Mouse (Mus musculus) heart, embryonic 16.5 days (tissue): ENCODE measurements at regions not wholly inside any gene's neighbourhood (a gene's known extent, or its start where the extent isn't known, plus 50 kb on each side); places are given as distances from the start of the nearest gene placed in this dataset.

Experiments
- ATAC-seq: fragments of 200-750 bp; cut with Nextera tagmentation; replicated peaks from 2 replicates; pipeline ENCODE4 v1.8.0; 2017; ENCODE audit warnings: moderate number of reproducible peaks; ENCODE audit not compliant: insufficient read depth, low FRiP score; ENCODE audit errors: extremely low read depth
- H3K27ac ChIP-seq: fragments of 300-500 bp; sonication (generic); 2 replicates; pipeline ENCODE4 v1.5.1; 2014; ENCODE audit warnings: mild to moderate bottlenecking, low read length, control low read depth, moderate library complexity
- H3K27me3 ChIP-seq: fragments of 300-500 bp; sonication (generic); 2 replicates; pipeline ENCODE4 v1.6.1; 2014; ENCODE audit warnings: low read length, mixed read lengths; ENCODE audit not compliant: control insufficient read depth, insufficient read depth
- H3K36me3 ChIP-seq: fragments of 300-500 bp; sonication (generic); 2 replicates; pipeline ENCODE4 v1.6.1; 2014; ENCODE audit not compliant: control insufficient read depth, insufficient read depth
- H3K4me1 ChIP-seq: fragments of 300-500 bp; sonication (generic); 2 replicates; pipeline ENCODE4 v1.6.1; 2014; ENCODE audit warnings: low read length, mixed read lengths; ENCODE audit not compliant: control insufficient read depth, insufficient read depth
- H3K4me2 ChIP-seq: fragments of 300-500 bp; sonication (generic); 2 replicates; pipeline ENCODE4 v1.6.1; 2014; ENCODE audit warnings: low read depth, mild to moderate bottlenecking, control low read depth, low read length
- H3K4me3 ChIP-seq: fragments of 300-500 bp; sonication (generic); 2 replicates; pipeline ENCODE4 v1.5.1; 2014; ENCODE audit warnings: mild to moderate bottlenecking, control low read depth, low read length
- H3K9ac ChIP-seq: fragments of 300-500 bp; sonication (generic); 2 replicates; pipeline ENCODE4 v1.6.1; 2014; ENCODE audit warnings: low read length, control low read depth
- H3K9me3 ChIP-seq: fragments of 300-500 bp; sonication (generic); replicated peaks from 2 replicates; pipeline ENCODE4 v1.6.1; 2016; ENCODE audit warnings: low read length; ENCODE audit not compliant: control insufficient read depth
- WGBS: fragments of 180-500 bp; shearing (Covaris S2); extraction: QIAGEN DNeasy Blood & Tissue Kit; methylation state at CpG from one replicate; pipeline ENCODE4 v1.1.7; 2014; 5-methylcytosine and 5-hydroxymethylcytosine counted together

DNA sequence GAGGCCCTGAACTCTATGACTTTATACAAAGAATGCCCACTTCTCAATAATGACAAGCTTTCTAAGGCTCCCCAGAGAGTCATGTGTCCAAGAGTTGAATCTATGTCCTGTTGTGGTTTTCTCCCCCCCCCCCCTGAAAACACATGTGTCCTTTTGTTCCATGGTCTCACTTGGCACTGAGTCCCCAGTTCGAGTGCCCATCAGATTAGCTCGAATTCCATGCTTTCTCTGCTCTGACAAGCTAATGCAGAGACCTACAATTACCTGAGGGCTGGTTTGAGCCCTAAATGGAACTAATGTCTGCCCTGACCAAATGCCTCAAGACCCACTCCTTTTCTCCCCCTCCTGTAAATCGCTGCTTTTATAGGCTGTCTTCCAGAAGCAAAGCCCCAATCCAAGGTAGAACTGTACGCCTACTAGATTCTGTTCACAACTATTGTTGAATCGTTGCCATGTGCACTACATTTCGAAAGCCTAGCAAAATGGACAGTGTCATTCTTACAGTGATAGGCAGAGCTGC, 392.0 kb downstream of the Wdr11 start:
- no peaks in the 10 kb centered on the region for H3K36me3 ChIP-seq
- H3K4me1 ChIP-seq: peaks cover 40% of the 10 kb centered on the region
- WGBS: 64% methylated on average over 6 of the region's 6 CpGs
- no peak overlapping the region for H3K9ac ChIP-seq
- H3K27me3 ChIP-seq: no peaks in the 10 kb centered on the region
- no peak overlapping the region for H3K4me3 ChIP-seq
- no peaks in the 10 kb centered on the region for H3K9me3 ChIP-seq
- no peak for ATAC-seq
- no peak overlapping the region for H3K4me2 ChIP-seq
- peak overlapping the region; percentile 68 for H3K27ac ChIP-seq

DNA sequence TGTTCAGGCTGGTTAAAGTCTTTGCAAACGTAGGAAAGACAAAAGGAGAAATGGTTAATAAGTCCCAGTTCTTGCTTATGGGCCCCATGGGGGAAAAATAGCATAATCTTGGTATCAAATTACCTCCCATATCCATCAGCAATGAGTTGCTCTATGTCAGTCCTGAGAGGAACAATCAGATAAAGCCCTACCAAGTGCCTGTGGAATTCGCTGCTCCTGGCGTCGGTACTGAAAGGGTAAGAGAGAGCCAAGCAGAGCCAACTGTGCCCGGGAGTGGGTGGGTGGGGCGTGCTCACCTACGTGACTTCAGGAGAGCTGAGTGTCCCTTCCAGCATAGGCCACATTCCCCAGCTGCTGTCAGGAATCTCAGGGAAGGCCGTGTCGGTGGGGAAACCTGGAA, 392.7 kb downstream of the Wdr11 start:
- no peak overlapping the region for H3K4me3 ChIP-seq
- H3K9me3 ChIP-seq: no peaks in the 10 kb centered on the region
- H3K4me1 ChIP-seq: peaks cover 39% of the 10 kb centered on the region
- H3K36me3 ChIP-seq: no peaks in the 10 kb centered on the region
- 33% methylated on average over 9 of the region's 9 CpGs for WGBS
- H3K9ac ChIP-seq: no peak overlapping the region
- no peaks in the 10 kb centered on the region for H3K27me3 ChIP-seq
- peak overlapping the region; percentile 68 for H3K27ac ChIP-seq
- peak; percentile 80 for ATAC-seq
- peak overlapping the region; percentile 9 for H3K4me2 ChIP-seq

DNA sequence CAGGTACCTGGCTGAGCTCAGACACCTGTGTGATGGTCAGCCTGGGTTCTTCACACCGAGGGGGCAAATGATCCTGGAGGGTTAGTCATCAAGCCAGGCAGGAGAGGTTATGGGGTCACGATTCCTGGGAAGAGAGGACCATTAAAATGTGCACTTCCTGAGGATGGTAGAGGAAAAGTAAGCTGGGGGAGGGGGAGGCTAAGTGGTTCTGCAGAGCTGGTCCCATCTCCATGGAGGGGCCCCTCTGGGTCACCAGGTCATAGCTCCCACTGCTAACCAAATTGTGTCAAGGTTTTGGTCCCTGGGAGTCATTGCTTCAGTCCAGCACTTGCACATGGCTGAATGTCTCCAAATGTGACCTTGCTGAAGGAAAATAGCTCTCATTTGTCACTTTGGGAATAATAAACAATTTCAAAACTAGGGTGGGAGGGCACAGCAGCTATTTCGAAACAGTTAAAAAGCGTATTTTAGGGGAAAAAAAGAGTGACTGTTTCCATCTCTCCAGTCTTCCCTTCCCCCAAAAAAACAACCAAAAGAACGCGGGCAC, 395.5 kb downstream of the Wdr11 start:
- peaks cover 39% of the 10 kb centered on the region for H3K4me1 ChIP-seq
- no peaks in the 10 kb centered on the region for H3K27me3 ChIP-seq
- no peak overlapping the region for H3K9ac ChIP-seq
- no peak overlapping the region for H3K27ac ChIP-seq
- no peaks in the 10 kb centered on the region for H3K9me3 ChIP-seq
- H3K4me2 ChIP-seq: no peak overlapping the region
- H3K36me3 ChIP-seq: no peaks in the 10 kb centered on the region
- WGBS: 57% methylated on average over 6 of the region's 6 CpGs
- no peak for ATAC-seq
- no peak overlapping the region for H3K4me3 ChIP-seq

DNA sequence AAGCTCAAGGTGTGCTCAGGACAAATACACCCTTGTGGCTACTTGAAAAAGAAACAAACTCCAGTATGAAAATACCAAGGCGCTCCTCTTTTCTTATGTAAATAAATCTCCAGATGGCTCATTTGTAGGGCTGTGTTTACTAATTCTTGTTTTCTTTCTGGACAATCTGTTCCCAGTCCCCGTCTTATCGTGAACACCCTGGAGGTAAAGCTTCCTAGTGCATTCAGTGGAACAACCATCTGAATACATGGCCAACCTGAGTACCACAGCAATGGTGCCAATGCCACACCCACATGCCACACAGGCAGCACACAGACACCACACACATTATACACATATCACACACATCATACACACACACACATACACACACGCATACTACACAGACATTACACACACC, 396.1 kb downstream of the Wdr11 start:
- no peak overlapping the region for H3K9ac ChIP-seq
- H3K4me1 ChIP-seq: peaks cover 35% of the 10 kb centered on the region
- H3K27ac ChIP-seq: no peak overlapping the region
- no peaks in the 10 kb centered on the region for H3K36me3 ChIP-seq
- no peak overlapping the region for H3K4me3 ChIP-seq
- no peak for ATAC-seq
- no peaks in the 10 kb centered on the region for H3K27me3 ChIP-seq
- WGBS: 78% methylated on average over 4 of the region's 4 CpGs
- no peak overlapping the region for H3K4me2 ChIP-seq
- H3K9me3 ChIP-seq: no peaks in the 10 kb centered on the region

DNA sequence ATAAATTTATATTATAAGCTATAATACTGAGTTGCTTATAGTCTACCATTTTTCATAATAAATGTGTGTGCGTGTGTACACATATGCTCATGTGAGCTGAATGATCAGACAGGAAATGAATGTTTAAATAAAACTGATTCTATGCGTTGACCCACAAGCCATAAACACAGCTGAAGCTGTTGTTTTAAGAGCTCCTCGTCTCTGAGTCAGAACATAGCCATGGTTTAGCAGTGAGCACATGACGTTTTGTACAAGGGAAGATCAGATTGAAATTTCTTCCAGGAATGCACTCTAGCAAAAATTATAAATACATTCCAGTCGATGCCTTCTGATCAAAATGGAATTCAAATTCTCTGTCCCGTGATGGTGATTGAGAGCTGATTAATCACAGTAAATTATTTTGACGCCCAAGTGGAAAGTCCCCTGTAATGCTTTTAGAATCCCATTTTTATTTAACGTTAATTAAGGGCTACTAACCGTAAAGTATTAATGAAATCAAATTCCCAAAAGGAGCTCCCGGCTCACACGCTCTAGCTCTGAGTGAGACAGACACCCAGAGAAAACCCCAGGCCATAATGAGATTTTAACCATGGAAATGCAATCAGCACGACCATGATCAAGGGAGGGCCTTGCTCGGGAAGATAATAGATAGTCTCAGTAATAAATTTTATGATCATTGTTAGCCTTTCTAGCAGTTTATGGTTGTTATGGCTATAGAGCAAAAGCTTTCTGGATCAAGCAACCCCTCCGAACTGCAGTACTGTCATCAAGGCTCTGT, 402.0 kb downstream of the Wdr11 start:
- H3K27ac ChIP-seq: no peak overlapping the region
- WGBS: 78% methylated on average over 14 of the region's 14 CpGs
- H3K36me3 ChIP-seq: no peaks in the 10 kb centered on the region
- H3K4me3 ChIP-seq: no peak overlapping the region
- no peaks in the 10 kb centered on the region for H3K9me3 ChIP-seq
- no peaks in the 10 kb centered on the region for H3K27me3 ChIP-seq
- no peak overlapping the region for H3K4me2 ChIP-seq
- ATAC-seq: no peak
- no peak overlapping the region for H3K9ac ChIP-seq
- H3K4me1 ChIP-seq: no peaks in the 10 kb centered on the region

DNA sequence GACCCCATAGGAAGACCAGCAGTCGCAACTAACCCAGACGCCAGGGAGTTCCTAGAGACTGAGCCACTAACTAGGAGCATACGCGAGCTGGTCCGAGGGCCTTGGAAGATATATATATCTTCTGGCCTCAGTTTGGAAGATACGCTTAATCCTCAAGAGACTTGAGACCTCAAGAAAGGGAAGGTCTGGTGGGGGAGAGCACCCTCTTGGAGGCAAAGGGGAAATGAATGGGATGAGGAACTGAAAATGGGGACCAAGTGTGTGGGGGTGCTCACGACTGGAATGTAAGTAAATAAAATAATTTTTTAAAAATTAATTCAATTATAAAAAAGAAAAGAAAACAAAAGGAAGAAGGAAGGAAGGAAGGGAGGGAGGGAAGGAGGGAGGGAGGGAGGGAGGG, 403.9 kb downstream of the Wdr11 start:
- H3K4me1 ChIP-seq: no peaks in the 10 kb centered on the region; the same call in 1 of the 2 replicates
- H3K4me3 ChIP-seq: no peak overlapping the region

DNA sequence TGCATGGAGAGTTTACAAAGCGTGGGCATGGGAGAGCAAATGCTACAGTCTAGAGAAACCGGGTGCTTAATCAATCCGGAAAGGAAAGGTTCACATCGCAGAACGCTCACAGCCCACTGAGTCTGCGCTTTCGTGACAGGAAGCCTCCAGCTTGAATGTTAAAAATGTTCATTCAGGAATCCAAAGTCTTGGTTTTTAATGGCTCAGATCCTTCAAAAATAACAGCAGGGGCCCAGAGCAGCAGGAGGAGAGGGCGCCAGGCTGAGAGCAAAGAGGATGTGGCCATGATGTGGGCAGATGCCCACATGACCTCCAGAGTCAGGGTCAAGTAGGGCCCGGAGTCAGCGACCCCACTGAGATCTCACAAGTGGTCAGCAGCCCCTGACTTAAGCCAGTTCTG, 409.4 kb downstream of the Wdr11 start:
- no peak overlapping the region for H3K9ac ChIP-seq
- WGBS: 48% methylated on average over 10 of the region's 10 CpGs
- H3K36me3 ChIP-seq: no peaks in the 10 kb centered on the region
- peak overlapping the region; percentile 6; the same call in 1 of the 2 replicates for H3K4me2 ChIP-seq
- no peak for ATAC-seq
- no peak overlapping the region for H3K27ac ChIP-seq
- H3K4me1 ChIP-seq: peaks cover 5% of the 10 kb centered on the region; the same call in 1 of the 2 replicates
- no peak overlapping the region for H3K4me3 ChIP-seq
- no peaks in the 10 kb centered on the region for H3K9me3 ChIP-seq
- no peaks in the 10 kb centered on the region for H3K27me3 ChIP-seq

More for the DNA sequence above, 403.9 kb downstream of the Wdr11 start:
- H3K9ac ChIP-seq: no peak overlapping the region
- no peak for ATAC-seq
- H3K36me3 ChIP-seq: no peaks in the 10 kb centered on the region
- no peak overlapping the region for H3K4me2 ChIP-seq
- H3K27me3 ChIP-seq: no peaks in the 10 kb centered on the region
- no peak overlapping the region for H3K27ac ChIP-seq
- no peaks in the 10 kb centered on the region for H3K9me3 ChIP-seq
- WGBS: 86% methylated on average over 7 of the region's 7 CpGs

DNA sequence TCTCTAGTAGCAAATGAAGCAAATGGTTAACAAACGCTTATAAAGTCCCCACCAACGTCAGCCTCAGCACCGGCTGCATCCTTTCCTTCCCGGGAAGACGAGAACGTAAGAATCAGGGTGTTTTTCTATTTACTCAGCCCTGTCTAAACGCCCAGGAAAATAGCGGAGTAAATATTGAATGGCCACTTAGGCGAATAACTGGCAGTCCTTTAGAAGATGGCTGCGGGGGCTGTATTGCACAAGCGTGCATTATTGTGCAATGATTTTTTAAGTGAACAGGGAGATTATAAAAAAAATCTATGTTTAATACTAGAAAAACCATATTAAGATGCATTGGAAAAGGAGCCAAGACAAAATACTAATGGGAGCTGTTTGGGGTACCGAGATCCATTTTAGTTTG, 410.3 kb downstream of the Wdr11 start:
- Histone ChIP-seq H3K4me1 (peaks cover 5% of the 10 kb centered on the region; the same call in 1 of the 2 replicates), H3K9ac (no peak overlapping the region), H3K27me3 (no peaks in the 10 kb centered on the region), H3K4me2 (no peak overlapping the region), H3K27ac (no peak overlapping the region), H3K9me3 (no peaks in the 10 kb centered on the region), H3K4me3 (no peak overlapping the region), H3K36me3 (no peaks in the 10 kb centered on the region)
- 74% methylated on average over 12 of the region's 12 CpGs for WGBS
- no peak for ATAC-seq

DNA sequence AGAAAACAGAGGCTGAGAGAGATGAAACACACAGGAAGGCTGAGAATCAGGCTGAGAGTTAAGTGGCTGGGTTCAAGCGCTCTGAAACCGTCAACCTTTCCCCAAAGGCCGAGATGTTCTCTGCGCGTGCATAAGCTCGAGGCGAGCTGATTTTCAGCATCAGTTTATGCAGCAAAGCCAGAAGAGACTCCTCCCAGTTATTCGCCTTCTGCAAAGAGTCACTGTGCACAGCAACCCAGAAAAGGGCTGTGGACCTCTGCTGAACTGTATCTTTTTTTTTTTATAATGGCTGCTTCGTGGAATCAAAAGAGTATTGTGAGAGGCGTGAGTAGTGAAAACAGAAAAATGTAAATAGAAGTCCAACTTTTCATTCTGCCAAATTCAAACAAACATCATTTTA, 413.7 kb downstream of the Wdr11 start:
- Histone ChIP-seq H3K4me2 (no peak overlapping the region), H3K27ac (peak overlapping the region; percentile 30; the same call in 1 of the 2 replicates), H3K27me3 (no peaks in the 10 kb centered on the region), H3K4me1 (peaks cover 5% of the 10 kb centered on the region; the same call in 1 of the 2 replicates), H3K9me3 (no peaks in the 10 kb centered on the region), H3K9ac (no peak overlapping the region), H3K4me3 (no peak overlapping the region), H3K36me3 (no peaks in the 10 kb centered on the region)
- no peak for ATAC-seq
- 40% methylated on average over 10 of the region's 10 CpGs for WGBS
